34 mouse cellular contexts compared by ENCODE assay signal in the genomic region with DNA sequence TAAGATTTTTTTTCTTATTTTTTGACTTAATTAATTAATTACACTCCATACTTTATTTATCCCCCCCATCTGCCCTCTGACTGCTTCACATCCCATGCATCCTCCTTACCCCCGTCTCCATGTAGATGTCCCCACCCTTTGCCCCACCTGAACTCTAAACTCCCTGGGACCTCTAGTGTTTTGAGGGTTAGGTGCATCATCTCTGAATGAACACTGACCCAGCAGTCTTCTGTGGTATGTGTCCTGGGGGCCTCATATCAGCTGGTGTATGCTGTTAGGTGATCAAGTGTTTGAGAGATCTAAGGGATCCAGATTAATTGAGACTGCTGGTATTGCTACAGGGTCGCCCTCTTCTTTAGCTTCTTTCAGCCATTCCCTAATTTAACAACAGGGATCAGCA. TPM values are rescaled to one million over a fixed set of nuclear protein-coding genes. Genes with fewer than 3 reads are reported as not detected.
DNase-seq lines count a peak whose midpoint lies in the region; ATAC-seq and TF ChIP-seq lines count a peak whose summit lies in the region.
"Had no signal": no experiment of that assay in that cellular context is flagged by ENCODE, and none has a peak within 500 bp of the region (broad histone marks: within the 10 kb centered on the region; RNA-seq: fewer than 3 reads in every experiment).

No protein-coding gene starts in this region.

- intact Hi-C loops in heart, postnatal 36 days (cut with DNase I) = no loop called here

- no peak for TF ChIP-seq EP300 in stomach, postnatal 0 days (optimal IDR thresholded peaks at IDR 0.05)

- no peak overlapping the region for H3K4me3 ChIP-seq in hindbrain, embryonic 14.5 days (replicated peaks; ENCODE audit: low read length)
- no peak overlapping the region for H3K4me3 ChIP-seq in hindbrain, embryonic 13.5 days
- no peak overlapping the region for H3K4me3 ChIP-seq in limb, embryonic 11.5 days (ENCODE audit: low read depth, low read length)
- H3K4me3 ChIP-seq in limb, embryonic 10.5 days = no peak overlapping the region
- H3K4me3 ChIP-seq in stomach, embryonic 14.5 days (ENCODE audit: low read depth, low read length) = no peak overlapping the region
- H3K4me3 ChIP-seq in stomach, postnatal 0 days (ENCODE audit: low read depth, low read length) = no peak overlapping the region
- H3K4me3 ChIP-seq: limb, embryonic 13.5 days; liver, embryonic 15.5 days; lung, embryonic 15.5 days; megakaryocyte, embryonic 14.5 days; neural tube, embryonic 12.5 days had no signal

- ATAC-seq in hindbrain, embryonic 14.5 days (ENCODE audit: low FRiP score) = 0 out of 2 replicates have a peak, but pooled peaks have one; percentile 55
- ATAC-seq in hindbrain, embryonic 13.5 days (ENCODE audit: low FRiP score) = no peak
- ATAC-seq in limb, embryonic 11.5 days (ENCODE audit: insufficient number of reproducible peaks, low FRiP score, low TSS enrichment, low read depth) = peak; percentile 70; the same call in 1 of the 2 replicates
- ATAC-seq in stomach, embryonic 14.5 days (ENCODE audit: insufficient number of reproducible peaks, insufficient read depth, low FRiP score, low read depth) = peak; percentile 33; the same call in 1 of the 2 replicates
- no peak for ATAC-seq in stomach, postnatal 0 days (ENCODE audit: low FRiP score, low TSS enrichment)
- ATAC-seq: Patski had no signal

- 0 out of 2 replicates have a peak, but pooled peaks cover 5% of the 10 kb centered on the region for H3K9me3 ChIP-seq in hindbrain, embryonic 14.5 days (ENCODE audit: control insufficient read depth, low read length)
- peaks cover 8% of the 10 kb centered on the region for H3K9me3 ChIP-seq in hindbrain, embryonic 13.5 days
- peaks cover 9% of the 10 kb centered on the region; the same call in 1 of the 2 replicates for H3K9me3 ChIP-seq in limb, embryonic 11.5 days (ENCODE audit: control insufficient read depth, low read length)
- peaks cover 34% of the 10 kb centered on the region for H3K9me3 ChIP-seq in limb, embryonic 10.5 days (replicated peaks)
- no peaks in the 10 kb centered on the region for H3K9me3 ChIP-seq in stomach, embryonic 14.5 days (ENCODE audit: control insufficient read depth, low read depth, low read length)
- no peaks in the 10 kb centered on the region for H3K9me3 ChIP-seq in stomach, postnatal 0 days (ENCODE audit: control insufficient read depth, low read length)
- H3K9me3 ChIP-seq: G1E had no signal

- H3K4me1 ChIP-seq in hindbrain, embryonic 14.5 days (replicated peaks; ENCODE audit: control insufficient read depth, insufficient read depth, low read length) = no peaks in the 10 kb centered on the region
- H3K4me1 ChIP-seq in hindbrain, embryonic 13.5 days (replicated peaks) = no peaks in the 10 kb centered on the region
- no peaks in the 10 kb centered on the region for H3K4me1 ChIP-seq in limb, embryonic 11.5 days (ENCODE audit: control insufficient read depth, insufficient read depth, low read length)
- no peaks in the 10 kb centered on the region for H3K4me1 ChIP-seq in limb, embryonic 10.5 days
- H3K4me1 ChIP-seq in stomach, embryonic 14.5 days (ENCODE audit: control insufficient read depth, insufficient read depth, low read length) = no peaks in the 10 kb centered on the region
- no peaks in the 10 kb centered on the region for H3K4me1 ChIP-seq in stomach, postnatal 0 days (replicated peaks; ENCODE audit: control insufficient read depth, insufficient read depth)
- H3K4me1 ChIP-seq: limb, embryonic 13.5 days; liver, embryonic 15.5 days; lung, embryonic 15.5 days; megakaryocyte, embryonic 14.5 days; neural tube, embryonic 12.5 days had no signal

- no peaks in the 10 kb centered on the region for H3K27me3 ChIP-seq in hindbrain, embryonic 14.5 days (ENCODE audit: control insufficient read depth, insufficient read depth, low read length)
- H3K27me3 ChIP-seq in hindbrain, embryonic 13.5 days = no peaks in the 10 kb centered on the region
- no peaks in the 10 kb centered on the region for H3K27me3 ChIP-seq in limb, embryonic 11.5 days (ENCODE audit: control insufficient read depth, insufficient read depth, low read length)
- H3K27me3 ChIP-seq in limb, embryonic 10.5 days (ENCODE audit: low read depth, poor library complexity, severe bottlenecking) = no peaks in the 10 kb centered on the region
- no peaks in the 10 kb centered on the region for H3K27me3 ChIP-seq in stomach, embryonic 14.5 days (ENCODE audit: control insufficient read depth, insufficient read depth, low read length)
- no peaks in the 10 kb centered on the region for H3K27me3 ChIP-seq in stomach, postnatal 0 days (ENCODE audit: control insufficient read depth, insufficient read depth, low read length)
- H3K27me3 ChIP-seq: limb, embryonic 13.5 days; liver, embryonic 15.5 days; lung, embryonic 15.5 days; megakaryocyte, embryonic 14.5 days; neural tube, embryonic 12.5 days; Patski had no signal

- no peak overlapping the region for H3K9ac ChIP-seq in hindbrain, embryonic 14.5 days
- no peak overlapping the region for H3K9ac ChIP-seq in hindbrain, embryonic 13.5 days
- H3K9ac ChIP-seq in limb, embryonic 11.5 days (ENCODE audit: low read length) = no peak overlapping the region
- no peak overlapping the region for H3K9ac ChIP-seq in stomach, embryonic 14.5 days (replicated peaks; ENCODE audit: low read depth, low read length)
- no peak overlapping the region for H3K9ac ChIP-seq in stomach, postnatal 0 days (ENCODE audit: low read length)
- H3K9ac ChIP-seq: limb, embryonic 13.5 days; liver, embryonic 15.5 days; lung, embryonic 15.5 days; neural tube, embryonic 12.5 days had no signal

- H3K27ac ChIP-seq in hindbrain, embryonic 14.5 days = no peak overlapping the region
- H3K27ac ChIP-seq in hindbrain, embryonic 13.5 days = no peak overlapping the region
- no peak overlapping the region for H3K27ac ChIP-seq in limb, embryonic 11.5 days (replicated peaks; ENCODE audit: low read depth, low read length)
- no peak overlapping the region for H3K27ac ChIP-seq in limb, embryonic 10.5 days
- no peak overlapping the region for H3K27ac ChIP-seq in stomach, embryonic 14.5 days (ENCODE audit: low read length)
- H3K27ac ChIP-seq in stomach, postnatal 0 days (replicated peaks) = no peak overlapping the region
- H3K27ac ChIP-seq: limb, embryonic 13.5 days; liver, embryonic 15.5 days; lung, embryonic 15.5 days; neural tube, embryonic 12.5 days had no signal

- no peak for TF ChIP-seq CTCF in stomach, postnatal 0 days (IDR thresholded peaks at IDR 0.05; ENCODE audit: low read depth)

- DNase-seq in heart, adult 11 months = peak; percentile 87
- no peak for DNase-seq in heart, postnatal 36 days
- no peak for DNase-seq in hindbrain, embryonic 14.5 days (ENCODE audit: low spot score)
- DNase-seq in limb, embryonic 11.5 days (ENCODE audit: low spot score) = no peak
- DNase-seq in limb, embryonic 10.5 days (ENCODE audit: low spot score) = no peak
- DNase-seq in stomach, postnatal 0 days (ENCODE audit: low spot score) = no peak
- DNase-seq: adrenal gland, postnatal 36 days; B cell, adult 2 months; cerebellum, adult 9-10 months; kidney, adult 11 months; kidney, postnatal 36 days; layer of hippocampus, postnatal 36 days; lung, postnatal 36 days; right cerebral cortex, postnatal 25 days; spleen, adult 18-20 months; thymus, postnatal 14 days had no signal

- WGBS in hindbrain, embryonic 14.5 days = 87% methylated on average over 2 of the region's 2 CpGs
- WGBS in hindbrain, embryonic 13.5 days = 91% methylated on average over 2 of the region's 2 CpGs
- 74% methylated on average over 2 of the region's 2 CpGs for whole genome bisulfite sequencing in limb, embryonic 11.5 days
- WGBS in limb, embryonic 10.5 days = 87% methylated on average over 2 of the region's 2 CpGs
- WGBS in stomach, embryonic 14.5 days = 84% methylated on average over 2 of the region's 2 CpGs
- 65% methylated on average over 2 of the region's 2 CpGs for WGBS in stomach, postnatal 0 days

- no peaks in the 10 kb centered on the region for H3K36me3 ChIP-seq in hindbrain, embryonic 14.5 days (replicated peaks; ENCODE audit: control insufficient read depth, insufficient read depth)
- H3K36me3 ChIP-seq in hindbrain, embryonic 13.5 days = no peaks in the 10 kb centered on the region
- no peaks in the 10 kb centered on the region for H3K36me3 ChIP-seq in limb, embryonic 11.5 days (ENCODE audit: control insufficient read depth, insufficient read depth, low read length)
- H3K36me3 ChIP-seq in limb, embryonic 10.5 days = no peaks in the 10 kb centered on the region
- no peaks in the 10 kb centered on the region for H3K36me3 ChIP-seq in stomach, embryonic 14.5 days (ENCODE audit: control insufficient read depth, insufficient read depth, low read length)
- H3K36me3 ChIP-seq in stomach, postnatal 0 days (ENCODE audit: control insufficient read depth, insufficient read depth, low read length) = no peaks in the 10 kb centered on the region
- H3K36me3 ChIP-seq: G1E; limb, embryonic 13.5 days; liver, embryonic 15.5 days; lung, embryonic 15.5 days; neural tube, embryonic 12.5 days had no signal

- no peak overlapping the region for H3K4me2 ChIP-seq in hindbrain, embryonic 14.5 days (replicated peaks)
- H3K4me2 ChIP-seq in hindbrain, embryonic 13.5 days = no peak overlapping the region
- no peak overlapping the region for H3K4me2 ChIP-seq in limb, embryonic 11.5 days (ENCODE audit: low read depth, severe bottlenecking)
- no peak overlapping the region for H3K4me2 ChIP-seq in stomach, embryonic 14.5 days (replicated peaks; ENCODE audit: low read depth, low read length)
- no peak overlapping the region for H3K4me2 ChIP-seq in stomach, postnatal 0 days (replicated peaks; ENCODE audit: low read depth)
- H3K4me2 ChIP-seq: limb, embryonic 13.5 days; liver, embryonic 15.5 days; lung, embryonic 15.5 days; neural tube, embryonic 12.5 days had no signal

RNA-seq across cellular contexts. Expression of gene Chil3, which starts 20.6 kb away (rescaled TPM):
- total RNA-seq in heart, postnatal 36 days (2021) = under 1 TPM in 1 of 2 experiments, not detected in 1; 0.19 TPM
- 0.47 TPM in 1 of 2 replicates, not detected in the other for polyA plus RNA-seq in hindbrain, embryonic 14.5 days (2014; fragmentation: Nextera tagmentation; extraction: Ambion mirVana)
- polyA plus RNA-seq in hindbrain, embryonic 13.5 days (2015; fragmentation: Nextera tagmentation; extraction: Ambion mirVana) = not detected in 2 replicates
- polyA plus RNA-seq in limb, embryonic 11.5 days (2014; fragmentation: Nextera tagmentation; extraction: Ambion mirVana) = not detected in 2 replicates
- polyA plus RNA-seq in limb, embryonic 10.5 days (2016; fragmentation: Nextera tagmentation; extraction: Ambion mirVana) = not detected in 2 replicates
- polyA plus RNA-seq in stomach, embryonic 14.5 days (2014; fragmentation: Nextera tagmentation; extraction: Ambion mirVana) = 0.70 TPM in 1 of 2 replicates, not detected in the other
- 0.24 and 0.39 TPM in 2 replicates for polyA plus RNA-seq in stomach, postnatal 0 days (2015; fragmentation: Nextera tagmentation; extraction: Ambion mirVana)
- total RNA-seq: adrenal gland, postnatal 36 days; CH12.LX; G1E; gastrocnemius, adult 8-10 months; layer of hippocampus, adult 8-10 months; layer of hippocampus, postnatal 36 days; left cerebral cortex, postnatal 10 days had no signal
- polyA plus RNA-seq: G1E; heart, embryonic 14.5 days; lung, embryonic 15.5 days; neural tube, embryonic 12.5 days; Patski had no signal

RNA-seq across cellular contexts. Expression of gene Chil4, which starts 31.3 kb away (rescaled TPM):
- not detected for total RNA-seq in heart, postnatal 36 days (2021)
- not detected in 2 replicates for polyA plus RNA-seq in hindbrain, embryonic 14.5 days (2014; fragmentation: Nextera tagmentation; extraction: Ambion mirVana)
- polyA plus RNA-seq in hindbrain, embryonic 13.5 days (2015; fragmentation: Nextera tagmentation; extraction: Ambion mirVana) = not detected in 2 replicates
- not detected in 2 replicates for polyA plus RNA-seq in limb, embryonic 11.5 days (2014; fragmentation: Nextera tagmentation; extraction: Ambion mirVana)
- polyA plus RNA-seq in limb, embryonic 10.5 days (2016; fragmentation: Nextera tagmentation; extraction: Ambion mirVana) = not detected in 2 replicates
- not detected in 2 replicates for polyA plus RNA-seq in stomach, embryonic 14.5 days (2014; fragmentation: Nextera tagmentation; extraction: Ambion mirVana)
- 1.0 and 1.2 TPM in 2 replicates for polyA plus RNA-seq in stomach, postnatal 0 days (2015; fragmentation: Nextera tagmentation; extraction: Ambion mirVana)
- total RNA-seq: adrenal gland, adult 18-20 months; adrenal gland, postnatal 36 days; CH12.LX; gastrocnemius, adult 8-10 months; hematopoietic stem cell, adult 5-6 weeks; layer of hippocampus, adult 8-10 months; layer of hippocampus, postnatal 36 days; left cerebral cortex, postnatal 10 days; monocyte, adult 5-6 weeks had no signal
- polyA plus RNA-seq: G1E; gonadal fat pad, adult 2 months; heart, embryonic 14.5 days; limb, embryonic 13.5 days; liver, embryonic 15.5 days; neural tube, embryonic 12.5 days; Patski had no signal

Comparison
In these comparisons a context has a peak if more than half of its experiments do, and no peak if none do; other contexts are left out.
1. ATAC-seq: peak in hindbrain, embryonic 14.5 days (single experiment), limb, embryonic 11.5 days (single experiment) and stomach, embryonic 14.5 days (single experiment); none in hindbrain, embryonic 13.5 days (single experiment) and stomach, postnatal 0 days (single experiment).